Mouse (Mus musculus) cerebellum, adult 9-11 months (tissue): Measurements from ENCODE around the gene Mib2.
"Not testable (repeated sequence)": the region's sequence is repeated elsewhere in the genome, so short reads cannot be mapped to it uniquely, and the experiment has no call there.

Experiments
- DNase-seq: peaks from one replicate; pipeline ENCODE4 v3.0.0; 2022

Mib2 gene

DNA sequence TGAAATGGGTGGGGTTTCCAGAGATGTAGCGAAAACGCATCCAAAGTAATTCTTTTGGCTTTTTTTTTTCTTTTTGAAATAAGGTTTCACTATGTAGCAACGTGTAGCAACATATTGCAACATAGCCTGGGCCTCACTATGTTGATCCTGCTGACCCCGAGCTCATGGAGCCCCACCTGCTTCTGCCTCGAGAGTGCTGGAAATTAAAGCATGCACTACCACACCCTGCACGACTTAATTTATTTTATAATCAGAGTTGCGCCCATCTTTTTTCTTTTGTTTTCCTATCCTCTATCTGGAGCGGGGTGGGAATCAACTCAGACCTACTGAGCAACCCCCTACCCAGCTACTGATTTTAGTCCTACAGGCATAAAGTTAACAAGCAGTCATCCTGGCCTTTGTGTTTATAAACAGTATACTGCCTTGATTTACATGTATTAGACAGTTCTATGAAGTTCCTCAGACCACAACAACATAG is 639 bp upstream of the Mib2 start:
- DNase-seq, result no peak

DNA sequence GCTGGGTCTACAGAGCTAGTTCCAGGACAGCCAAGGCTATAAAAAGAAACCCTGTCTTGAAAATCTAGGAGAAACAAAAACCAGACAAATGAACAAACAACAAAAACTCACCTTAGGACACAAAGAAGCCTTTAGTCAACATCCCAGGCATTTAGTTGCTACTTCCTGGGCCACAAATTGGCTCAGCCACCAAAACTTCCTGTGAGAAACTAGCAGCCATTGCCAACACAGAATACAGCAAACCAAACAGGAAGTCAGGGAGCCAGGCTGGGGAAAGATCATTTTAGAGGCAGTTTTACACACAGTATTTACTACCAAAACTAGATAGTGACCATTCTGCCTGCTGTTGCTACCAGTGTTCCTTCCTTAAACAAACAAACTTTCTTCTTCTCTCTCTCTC is 2.1 kb downstream of the Mib2 start:
- no peak for DNase-seq

DNA sequence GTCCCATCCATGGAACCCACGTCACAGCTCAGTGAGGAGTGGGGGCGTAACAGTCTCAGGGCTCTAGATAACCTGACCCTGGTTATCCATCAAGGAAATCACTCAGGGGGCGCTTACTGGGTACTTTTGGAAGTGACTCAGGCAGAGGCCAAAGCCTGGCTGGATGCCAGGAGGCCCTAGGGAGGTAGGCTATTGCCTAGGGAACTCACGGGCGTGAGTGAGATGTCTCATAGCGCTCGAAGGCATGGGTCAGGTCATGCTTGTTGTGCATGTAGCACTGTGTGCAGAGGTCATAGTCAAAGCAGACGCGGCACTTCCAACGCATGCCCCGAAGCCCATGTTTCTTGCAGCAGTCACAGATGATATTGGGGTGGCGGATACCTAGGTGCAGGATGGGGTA is 8.4 kb downstream of the Mib2 start:
- DNase-seq, result no peak

DNA sequence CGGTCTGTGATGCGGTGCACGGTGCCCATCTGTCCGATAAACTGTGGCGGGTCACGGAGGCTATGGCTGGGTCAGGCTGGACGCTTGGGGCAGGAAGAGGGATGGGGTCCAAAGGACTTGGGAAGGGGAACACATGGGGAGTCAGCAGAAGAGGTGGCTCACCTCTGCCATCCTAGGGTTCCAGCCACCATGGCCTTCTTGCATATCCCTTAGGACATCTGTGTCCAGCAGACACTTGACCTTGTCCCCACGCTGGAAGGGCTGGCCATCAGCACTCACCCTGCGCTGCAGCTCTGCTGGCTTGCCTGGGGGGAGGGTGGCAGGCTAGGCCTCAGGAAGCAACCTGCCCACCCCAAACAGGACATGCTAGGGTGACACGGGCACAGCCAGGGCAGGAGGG is 10.0 kb downstream of the Mib2 start:
- DNase-seq, result peak; percentile 34

DNA sequence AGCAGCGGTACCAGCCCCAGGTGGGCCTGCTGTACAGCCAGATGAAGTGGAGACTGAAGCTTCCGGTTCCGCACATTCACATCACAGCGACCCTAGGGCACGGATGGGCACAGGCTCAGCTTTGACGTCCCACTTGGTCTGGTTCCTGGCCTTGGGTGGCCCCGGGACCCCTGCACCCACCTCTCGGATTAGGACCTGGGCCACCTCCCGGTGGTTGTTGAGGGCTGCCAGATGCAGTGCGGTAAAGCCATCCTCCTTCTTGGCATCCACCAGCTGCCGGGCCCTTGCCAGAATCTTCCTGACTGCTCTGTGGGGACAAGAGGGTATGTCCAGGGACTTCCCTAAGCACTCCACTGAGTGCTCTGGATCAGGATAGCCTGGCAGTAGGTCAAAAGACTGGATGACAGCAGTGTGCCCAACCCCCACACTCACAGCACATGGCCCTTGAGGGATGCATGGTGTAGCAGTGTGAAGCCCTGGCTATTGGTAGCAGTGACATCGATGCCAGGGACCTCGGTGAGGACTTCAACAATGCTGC is 12.7 kb downstream of the Mib2 start:
- peak; percentile 72 for DNase-seq

DNA sequence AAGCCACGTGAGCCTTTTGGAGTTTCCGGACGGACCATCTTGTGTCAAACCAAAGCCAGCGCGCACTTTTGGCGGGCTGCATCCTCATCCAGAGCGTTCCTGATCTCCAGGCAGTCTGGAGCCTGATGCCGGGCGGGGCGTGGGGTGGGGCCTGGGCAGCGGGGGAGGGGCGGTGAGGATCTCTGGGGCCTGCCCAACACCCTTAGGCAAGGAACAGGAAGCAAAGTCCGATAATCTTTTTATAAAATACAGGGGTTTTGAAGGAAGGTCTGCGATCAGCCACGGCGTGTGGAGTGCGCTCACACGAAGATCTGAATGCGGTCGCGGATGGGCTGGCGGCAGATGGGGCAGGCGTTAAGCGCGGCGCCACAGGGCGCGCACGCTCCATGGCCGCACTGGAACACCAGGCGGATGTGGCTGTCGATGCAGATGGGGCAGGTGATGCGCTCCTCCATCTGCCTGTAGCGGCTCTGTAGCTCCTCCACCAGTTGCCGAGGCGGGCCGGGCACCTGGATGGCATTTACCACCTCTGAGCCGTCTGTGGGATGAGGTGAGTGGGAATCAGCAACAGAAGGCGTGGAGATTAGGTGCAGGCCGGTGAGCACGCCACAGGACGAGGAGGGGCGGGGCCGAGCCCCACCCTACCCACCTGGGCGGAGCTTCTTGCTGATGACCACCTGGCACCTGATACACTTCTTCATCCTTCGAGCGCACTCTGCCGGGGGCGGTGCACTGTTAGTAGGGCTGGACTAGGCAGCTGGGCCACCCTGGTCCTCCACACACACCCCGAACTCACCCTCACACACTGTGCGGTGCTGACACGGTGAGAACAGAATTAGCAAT is 14.3 kb downstream of the Mib2 start:
- peak; percentile 86 for DNase-seq

DNA sequence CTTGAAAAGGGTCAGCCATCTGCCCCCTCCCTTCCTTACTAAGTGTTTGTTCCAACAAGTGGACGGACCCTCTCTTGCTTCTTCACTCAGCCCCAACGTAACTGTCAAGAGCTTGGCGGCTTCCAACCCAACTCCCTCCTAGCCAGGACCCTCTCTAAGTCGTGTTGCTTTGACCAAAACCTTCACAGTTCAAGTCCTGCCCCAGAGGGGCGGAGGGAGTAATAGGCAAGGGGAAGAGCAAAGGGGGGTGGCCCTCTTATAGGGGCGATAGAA is 14.9 kb downstream of the Mib2 start:
- no peak for DNase-seq

DNA sequence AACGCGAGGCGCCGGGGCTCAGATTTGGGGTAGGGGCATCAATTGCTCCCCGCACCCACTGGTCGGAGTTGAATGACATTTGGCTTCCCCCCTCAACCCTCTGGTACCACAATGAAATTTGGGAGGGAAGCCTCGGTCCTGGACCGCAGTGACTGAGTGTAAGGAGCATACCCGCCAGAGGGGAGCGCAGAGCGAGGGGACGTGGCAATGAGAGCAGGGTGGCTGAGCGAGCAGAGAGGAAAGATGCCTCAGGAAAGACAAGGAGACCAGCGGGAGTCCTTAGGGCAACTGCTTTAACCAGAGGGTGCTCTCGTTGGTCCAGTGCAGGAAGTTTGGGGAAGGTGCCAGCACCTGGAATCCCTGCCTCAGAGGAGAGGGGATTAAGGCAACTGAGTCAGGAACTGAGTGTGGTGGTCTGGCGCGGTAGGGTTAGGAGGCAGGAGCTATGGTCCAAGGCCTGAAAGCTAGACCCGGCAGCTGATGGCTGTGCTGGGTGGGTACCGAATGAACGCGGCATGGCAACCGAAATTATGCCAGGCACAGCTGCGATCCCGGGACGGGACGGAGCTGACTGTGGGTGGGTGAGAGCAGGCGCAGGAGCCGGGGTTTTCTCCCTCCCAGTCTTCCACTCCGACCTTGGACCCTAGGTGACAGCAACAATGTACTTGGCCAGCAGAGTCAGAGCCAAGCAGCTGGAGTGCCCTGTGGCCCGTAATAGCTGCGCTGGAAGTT is 15.4 kb downstream of the Mib2 start:
- peak; percentile 80 for DNase-seq

DNA sequence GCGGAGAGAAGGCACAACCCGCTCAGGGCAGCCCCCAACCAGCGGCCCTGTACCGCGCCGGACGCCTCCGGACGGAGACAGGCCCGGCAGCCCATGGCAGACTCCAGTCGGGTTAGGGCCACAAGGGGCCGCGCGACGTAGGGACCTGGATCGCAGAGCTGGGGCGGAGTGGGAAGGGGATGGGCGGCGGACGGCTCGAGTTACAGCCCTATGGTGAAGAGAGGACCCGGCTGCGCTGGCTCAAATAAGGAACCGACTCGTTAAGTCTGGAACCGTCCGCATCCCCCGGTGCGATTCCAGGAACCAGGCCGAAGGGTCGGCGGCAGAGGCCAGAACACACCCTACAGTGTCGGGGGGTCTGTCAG is 15.9 kb downstream of the Mib2 start, which contains the start of gene Mmp23:
Gene Mmp23, minus strand, starts transcription at position 299 of the 365 bp plus-strand sequence.
- DNase-seq, result no peak

DNA sequence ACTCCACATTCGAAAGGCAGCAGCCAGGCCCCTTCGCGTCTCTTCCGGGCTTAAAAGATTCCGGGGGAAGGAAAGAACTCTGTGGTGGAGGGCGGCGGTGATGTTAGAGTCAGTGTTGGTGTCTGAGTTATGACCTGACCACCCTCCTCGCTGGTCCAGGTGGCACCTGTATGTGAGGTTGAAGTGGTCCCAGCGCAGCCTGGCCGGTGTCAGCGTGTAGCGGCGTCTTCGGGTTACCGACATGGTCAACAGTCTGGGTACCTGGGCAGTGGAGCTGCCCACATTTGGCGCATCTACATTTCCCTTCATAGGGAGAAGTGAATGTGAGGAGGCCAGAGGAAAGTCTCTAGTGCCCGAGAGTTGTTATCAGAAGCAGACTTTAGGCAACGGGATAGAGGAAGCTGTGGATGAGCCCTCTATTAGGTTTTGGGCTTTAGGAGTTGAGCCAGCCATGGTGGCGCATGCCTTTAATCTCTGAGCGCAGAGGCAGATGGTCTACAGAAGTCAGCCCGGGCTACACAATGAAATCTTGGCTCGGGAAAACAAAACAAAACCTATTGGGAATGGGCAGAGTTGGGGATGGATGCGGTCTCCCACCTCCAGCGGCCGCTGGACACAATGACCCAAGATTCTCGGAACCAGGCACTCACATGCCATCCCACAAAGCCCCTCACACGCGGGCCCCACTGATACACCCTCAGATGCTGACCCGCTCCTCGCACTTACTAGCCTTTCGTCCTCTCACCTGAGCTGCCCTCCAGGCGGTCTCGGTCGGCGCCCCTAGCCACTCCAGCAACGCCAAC is 16.5 kb downstream of the Mib2 start:
- peak; percentile 73 for DNase-seq

DNA sequence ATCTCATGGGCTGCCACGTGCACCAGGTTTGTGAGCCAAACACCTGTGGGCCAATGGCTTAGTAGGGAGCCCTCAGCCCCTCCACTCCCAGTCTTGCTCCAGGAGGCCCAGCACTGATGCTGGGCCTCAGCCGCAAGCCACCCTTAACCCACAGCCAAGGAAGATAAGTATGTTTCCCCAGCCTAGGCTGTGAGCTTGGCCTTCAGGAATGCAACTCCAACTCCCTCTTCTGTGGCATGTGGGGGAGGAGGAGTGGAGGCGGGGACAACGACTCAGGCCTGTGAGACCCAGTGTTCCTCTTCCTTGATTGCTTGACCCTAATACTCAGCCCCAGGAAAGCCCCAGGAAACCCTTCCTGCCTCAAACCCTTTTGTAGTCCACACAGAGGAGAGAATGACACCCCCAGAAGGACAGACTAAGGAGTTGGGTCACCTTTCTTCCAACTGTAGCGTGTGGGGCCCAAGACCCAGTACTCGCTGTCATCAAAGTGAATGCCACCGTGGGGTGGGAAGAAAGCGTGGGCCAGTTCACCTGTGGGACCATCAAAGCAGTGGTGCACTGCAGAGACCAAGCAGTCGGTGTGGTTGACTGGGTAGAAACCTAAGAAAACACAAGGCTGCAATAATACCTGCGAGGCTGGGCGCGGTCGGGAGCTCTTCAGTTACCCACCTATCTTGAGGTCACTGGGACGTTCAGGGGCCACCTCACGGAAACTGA is 17.3 kb downstream of the Mib2 start:
- peak; percentile 37 for DNase-seq

DNA sequence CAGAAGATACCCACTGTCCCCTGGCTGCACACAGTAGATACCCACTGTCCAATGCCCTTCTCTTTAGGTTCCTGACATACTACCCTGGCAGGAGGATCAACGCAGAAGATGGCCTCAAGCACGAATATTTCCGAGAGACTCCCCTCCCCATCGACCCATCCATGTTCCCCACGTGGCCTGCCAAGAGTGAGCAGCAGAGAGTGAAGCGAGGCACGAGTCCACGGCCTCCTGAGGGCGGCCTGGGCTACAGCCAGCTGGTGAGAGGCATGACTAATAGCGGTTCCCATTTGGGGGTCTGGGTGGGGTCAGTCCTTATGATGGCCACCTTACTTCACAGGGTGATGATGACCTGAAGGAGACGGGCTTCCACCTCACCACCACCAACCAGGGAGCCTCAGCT is 19.6 kb downstream of the Mib2 start:
- peak; percentile 43 for DNase-seq

DNA sequence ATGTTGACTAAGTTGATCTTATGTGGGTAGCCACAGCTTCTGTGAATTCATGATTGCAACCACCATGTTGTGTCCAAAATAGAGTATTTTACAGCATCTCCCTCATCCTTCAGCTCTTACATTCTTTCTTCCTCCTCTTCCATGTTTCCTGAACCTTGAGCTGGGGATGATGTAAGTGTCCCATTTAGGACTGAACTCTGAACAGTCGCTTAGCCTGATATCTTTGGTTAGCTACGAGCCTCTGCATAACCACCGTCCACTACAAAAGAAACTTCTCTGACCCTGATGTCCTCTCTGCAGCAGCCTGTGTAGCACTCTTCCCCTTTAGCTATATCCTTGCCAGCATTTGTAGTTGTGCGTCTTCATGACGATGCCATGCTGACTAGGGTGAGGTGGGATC is 23.3 kb downstream of the Mib2 start:
- DNase-seq, result no peak

DNA sequence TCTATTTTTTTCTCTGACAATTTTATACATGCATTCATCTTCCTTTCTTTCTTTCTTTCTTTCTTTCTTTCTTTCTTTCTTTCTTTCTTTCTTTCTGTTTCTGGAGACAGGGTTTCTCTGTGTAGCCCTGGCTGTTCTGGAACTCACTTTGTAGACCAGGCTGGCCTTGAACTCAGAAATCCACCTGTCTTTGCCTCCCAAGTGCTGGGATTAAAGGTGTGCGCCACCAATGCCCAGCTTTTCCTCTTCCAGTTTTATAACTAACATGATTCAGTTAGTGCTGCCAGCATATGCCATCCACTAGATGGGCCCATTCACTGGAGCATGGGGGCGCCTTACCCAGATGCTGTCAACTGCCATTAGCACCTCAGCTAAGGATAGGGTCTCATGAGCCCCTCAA is 23.7 kb downstream of the Mib2 start, which contains the start of gene Gm10563:
Gene Gm10563, minus strand, starts transcription at position 101 of the 400 bp plus-strand sequence.
- DNase-seq, result not testable (repeated sequence)

DNA sequence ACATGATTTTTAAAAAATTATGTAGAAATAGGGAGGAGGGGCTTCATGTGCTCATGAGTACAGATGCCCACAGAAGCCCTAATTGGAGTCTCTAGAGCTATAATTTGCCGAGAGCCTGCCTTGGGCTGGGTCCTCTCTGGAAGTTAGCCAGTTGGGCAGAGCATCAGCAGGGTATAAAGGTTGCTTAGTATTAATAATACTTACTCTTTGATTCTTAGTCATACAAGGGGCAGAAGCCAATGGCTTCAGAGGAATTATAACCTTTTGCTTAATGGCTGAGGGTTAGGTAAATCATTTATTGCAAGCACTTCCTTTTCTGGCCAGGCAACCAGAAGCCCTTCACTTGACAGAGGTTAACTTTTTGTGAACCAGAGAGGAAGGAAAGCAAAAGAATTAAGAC is 25.5 kb downstream of the Mib2 start:
- DNase-seq, result no peak

DNA sequence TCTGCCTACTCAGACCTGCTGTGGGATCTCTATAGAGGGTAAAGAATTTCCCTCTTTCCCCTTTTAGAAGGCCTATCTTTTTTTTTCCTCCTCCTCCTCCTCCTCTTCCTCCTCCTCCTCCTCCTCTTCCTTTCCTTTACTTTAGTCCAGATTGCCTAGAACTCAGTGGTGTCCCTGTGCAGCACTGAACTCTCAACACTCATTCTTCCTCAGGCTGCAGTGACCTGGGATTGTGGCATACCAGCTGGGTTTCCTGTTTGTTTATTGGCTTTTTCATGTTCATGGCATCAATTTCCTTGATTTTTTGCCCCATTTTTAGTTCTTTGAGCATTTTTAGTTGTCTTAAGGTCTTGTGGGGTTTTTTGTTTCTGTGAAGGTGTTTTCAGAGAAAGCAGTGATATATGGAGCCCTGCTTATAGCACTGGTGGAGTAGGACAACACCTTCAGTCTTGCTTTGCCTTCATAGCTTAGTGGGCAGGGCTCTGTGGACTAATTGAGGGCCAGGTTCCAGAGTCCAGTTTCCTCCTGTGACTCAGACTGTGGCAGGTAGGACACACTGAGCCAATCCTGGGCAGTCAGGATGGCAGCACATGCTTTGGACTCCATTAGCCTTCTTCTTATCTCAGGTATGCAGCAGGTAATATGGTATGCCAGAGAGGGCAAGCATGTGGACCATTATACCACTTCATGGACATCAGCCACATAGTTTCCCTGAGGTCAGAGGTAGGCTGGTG is 33.1 kb downstream of the Mib2 start:
- no peak for DNase-seq

DNA sequence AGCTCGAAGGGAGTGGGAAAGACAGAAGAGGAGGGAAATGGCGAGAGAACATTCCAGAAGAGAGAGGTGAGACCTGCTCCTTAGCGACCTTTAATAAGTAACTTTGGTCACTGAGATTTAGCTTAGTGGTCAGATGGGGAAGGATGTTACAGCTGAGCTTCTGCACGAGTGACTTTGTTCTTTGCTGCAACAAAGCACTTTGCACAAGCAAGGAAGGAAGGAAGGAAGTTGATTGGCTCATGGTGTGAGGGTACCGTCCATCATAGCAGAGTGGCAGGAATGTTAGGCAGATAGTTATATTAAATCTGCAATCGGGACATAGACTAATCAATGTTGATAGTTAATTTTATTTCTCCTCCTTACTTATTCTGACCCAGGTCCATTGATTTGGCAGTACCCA is 38.7 kb downstream of the Mib2 start:
- no peak for DNase-seq

DNA sequence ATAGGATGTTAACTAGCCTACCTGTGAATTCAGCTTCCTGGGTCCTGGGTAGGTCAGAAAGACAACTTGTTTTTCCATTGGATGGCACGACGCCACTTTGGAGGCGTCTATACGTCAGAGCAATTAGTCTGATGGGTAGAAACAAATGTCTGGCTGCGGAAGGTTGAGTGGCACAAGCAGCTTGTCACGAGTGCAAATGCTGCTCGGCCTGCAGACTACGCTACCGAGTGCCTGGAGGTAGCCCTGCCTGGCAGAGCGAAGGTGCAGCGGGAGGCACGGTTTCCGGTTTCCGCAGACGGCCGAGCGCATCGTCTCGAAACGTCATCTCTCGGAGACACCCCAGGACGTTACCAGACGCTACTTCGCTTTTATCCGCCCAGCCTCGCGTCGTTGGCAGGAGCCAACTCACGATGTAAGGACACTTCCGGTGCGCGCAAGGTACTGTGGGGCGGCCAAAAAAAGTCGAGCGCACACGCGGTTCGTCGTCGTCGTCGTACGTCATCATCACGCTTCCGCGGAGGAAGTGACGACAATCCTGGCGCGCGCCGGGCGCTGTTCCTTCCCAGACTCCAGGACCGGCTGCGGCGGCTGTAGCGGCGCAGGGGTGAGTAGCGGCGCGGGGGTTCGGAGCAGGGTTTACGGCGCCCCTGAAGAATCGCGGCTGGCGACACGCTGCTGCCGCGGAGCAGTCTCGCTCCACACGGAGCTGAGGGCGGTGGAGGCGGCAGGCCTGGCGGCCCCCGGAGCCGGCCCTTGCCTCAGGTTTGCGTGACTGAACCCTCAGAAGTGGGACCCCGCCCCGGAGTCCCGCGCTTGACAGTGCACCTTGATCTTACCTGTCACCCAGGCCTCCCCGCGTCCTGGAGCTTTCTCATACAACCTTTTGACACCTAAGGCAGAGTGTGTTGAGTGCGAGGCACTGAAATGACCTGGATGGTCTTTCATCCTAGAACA is 44.4 kb downstream of the Mib2 start, which contains the start of gene Cdk11b:
Gene Cdk11b, plus strand, starts transcription at position 517 of the 954 bp plus-strand sequence.
- DNase-seq, result peak; percentile 98

DNA sequence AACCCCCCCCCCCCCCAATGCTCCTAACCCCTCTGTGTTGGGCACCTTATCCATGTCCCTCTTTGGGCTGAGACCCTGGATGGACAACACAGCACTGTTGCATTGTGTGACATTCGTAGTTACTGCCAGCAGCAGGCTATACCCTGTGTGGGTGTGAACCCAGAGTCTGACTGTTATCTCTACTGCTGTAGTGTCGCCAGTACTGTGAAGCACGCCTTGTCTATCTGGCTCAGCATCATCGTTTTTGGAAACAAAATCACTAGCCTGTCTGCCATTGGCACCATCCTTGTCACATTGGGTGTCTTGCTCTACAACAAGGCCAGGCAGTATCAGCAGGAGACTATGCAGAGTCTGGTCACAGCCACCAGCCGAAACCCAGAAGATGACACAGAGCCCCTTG is 50.7 kb downstream of the Mib2 start:
- DNase-seq, result no peak

DNA sequence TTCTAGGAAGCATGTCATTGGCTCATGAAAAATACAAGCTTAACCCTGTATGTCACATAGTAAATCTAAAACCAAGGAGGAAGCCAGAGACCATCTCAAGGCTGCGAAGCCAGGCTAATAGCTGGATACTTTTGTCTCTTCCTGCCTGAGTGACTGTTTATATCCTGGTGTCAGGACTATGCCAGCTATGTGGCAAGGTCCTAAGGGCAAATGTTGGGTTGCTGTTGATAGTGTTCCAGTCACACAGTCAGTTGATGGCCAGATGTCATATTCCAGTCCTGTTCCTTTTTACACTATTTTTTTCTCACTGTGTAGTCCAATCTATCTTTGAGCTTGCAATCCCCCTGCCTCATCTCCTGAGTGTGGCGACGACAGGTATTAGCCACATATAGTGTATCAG is 55.7 kb downstream of the Mib2 start:
- DNase-seq, result no peak

DNA sequence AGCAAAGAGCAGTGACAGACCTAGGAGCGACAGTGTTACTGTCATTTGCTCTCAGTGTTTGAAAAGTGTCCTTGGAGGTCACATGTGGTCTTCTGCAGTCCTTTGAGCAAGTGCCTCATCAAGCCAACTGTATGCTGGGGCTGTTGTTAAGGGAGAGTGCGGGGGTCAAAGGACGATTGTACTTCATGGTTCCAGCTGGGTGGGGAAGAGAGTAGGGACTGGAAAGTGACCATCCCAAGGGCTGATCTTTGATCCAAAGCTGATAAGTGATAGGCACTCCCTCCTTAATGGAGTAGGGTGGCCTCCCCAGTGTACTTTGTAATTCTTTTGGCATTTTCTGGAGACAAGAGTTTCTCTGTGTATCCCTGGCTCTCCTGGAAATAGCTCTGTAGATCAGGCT is 57.1 kb downstream of the Mib2 start:
- no peak for DNase-seq
